Mouse (Mus musculus): ENCODE measurements around the gene Hoxd12.

Gene Hoxd12

DNA sequence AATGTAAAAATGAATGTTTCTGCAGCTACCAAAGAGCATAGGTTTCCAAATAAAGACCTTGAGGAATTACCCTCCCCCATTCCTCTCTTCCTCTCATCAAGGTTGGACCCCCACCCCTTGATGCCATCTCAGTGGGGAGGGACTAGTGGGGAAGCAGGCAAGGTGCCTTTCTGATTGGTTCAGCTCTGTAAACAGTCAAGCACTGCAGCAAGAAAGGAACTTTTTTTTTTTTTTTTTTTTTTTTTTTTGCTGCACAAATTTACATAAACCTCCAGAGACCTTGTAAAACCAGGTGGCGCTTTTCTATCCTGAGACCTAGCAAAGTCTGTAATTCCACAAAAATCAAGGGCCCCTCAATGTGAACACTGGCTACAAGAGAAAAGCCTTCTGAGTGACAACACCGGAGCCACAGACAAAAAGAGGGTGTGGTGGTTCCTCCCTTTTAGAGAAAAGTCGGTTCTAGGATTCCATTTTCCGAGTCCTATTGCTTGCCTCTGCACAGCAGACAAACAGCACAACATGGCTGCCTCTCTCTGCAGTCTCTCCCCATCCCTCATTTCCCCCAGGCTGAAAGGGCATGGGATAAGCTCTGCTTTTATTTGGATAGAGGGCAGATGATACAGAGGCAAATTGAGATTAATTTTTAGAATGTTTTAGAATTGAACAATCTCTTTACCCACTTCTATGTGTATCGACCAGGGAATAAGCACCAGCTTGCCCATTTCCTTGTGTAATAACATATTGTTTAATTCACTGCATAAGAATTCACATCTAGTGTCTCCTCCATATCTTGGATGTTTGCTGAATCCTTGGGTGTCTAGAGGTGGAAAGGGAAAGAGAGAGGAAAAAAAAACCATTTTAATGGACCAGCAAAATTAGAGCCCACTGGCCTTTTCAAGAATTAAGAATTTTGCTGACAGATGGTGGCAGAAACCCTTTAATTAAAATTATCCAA, 34.9 kb downstream of the Hoxd12 start:
- DNase-seq (ENCODE audit: low spot score), result no peak

GRCm38 (mm10) chr2:74710929-74711543, 36.2 kb downstream of the Hoxd12 start:
- no peak for DNase-seq (ENCODE audit: low spot score)

GRCm38 (mm10) chr2:74711721-74712621, 37.2 kb downstream of the Hoxd12 start, which contains the start of the genes Hoxd3 and Hoxd4:
TSS of gene Hoxd3 (plus strand) at chr2:74711927.
TSS of gene Hoxd4 (plus strand) at chr2:74711929.
- DNase-seq (ENCODE audit: low spot score), result no peak

- no peak for DNase-seq (ENCODE audit: low spot score)
Observed at GRCm38 (mm10) chr2:74713239-74714150, 38.7 kb downstream of the Hoxd12 start.

GRCm38 (mm10) chr2:74714156-74714789, 39.5 kb downstream of the Hoxd12 start:
- DNase-seq (ENCODE audit: low spot score), result no peak

DNA sequence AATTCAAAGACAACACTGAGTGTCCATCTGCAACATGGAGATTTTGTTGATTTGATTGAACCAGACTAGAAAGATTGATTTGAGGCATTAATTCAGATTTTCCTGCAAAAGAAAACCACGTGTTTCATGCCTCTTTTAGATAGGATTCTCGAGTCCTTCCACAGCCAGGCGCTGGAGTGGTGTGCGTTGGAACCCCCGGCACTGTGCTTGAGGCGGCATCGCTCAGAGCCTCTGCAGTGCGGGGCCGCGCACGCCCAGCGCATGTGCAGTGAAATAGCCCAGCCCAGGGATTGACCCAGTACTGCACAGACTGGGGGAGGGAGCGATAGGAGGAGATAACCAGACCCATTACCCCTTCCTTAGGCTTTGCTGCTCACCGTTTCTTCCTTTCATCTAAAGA, 40.1 kb downstream of the Hoxd12 start:
- DNase-seq (ENCODE audit: low spot score), result no peak

GRCm38 (mm10) chr2:74715504-74716241, 40.9 kb downstream of the Hoxd12 start:
- no peak for DNase-seq (ENCODE audit: low spot score)

GRCm38 (mm10) chr2:74720384-74720783, 45.6 kb downstream of the Hoxd12 start:
- no peak for DNase-seq (ENCODE audit: low spot score)

DNA sequence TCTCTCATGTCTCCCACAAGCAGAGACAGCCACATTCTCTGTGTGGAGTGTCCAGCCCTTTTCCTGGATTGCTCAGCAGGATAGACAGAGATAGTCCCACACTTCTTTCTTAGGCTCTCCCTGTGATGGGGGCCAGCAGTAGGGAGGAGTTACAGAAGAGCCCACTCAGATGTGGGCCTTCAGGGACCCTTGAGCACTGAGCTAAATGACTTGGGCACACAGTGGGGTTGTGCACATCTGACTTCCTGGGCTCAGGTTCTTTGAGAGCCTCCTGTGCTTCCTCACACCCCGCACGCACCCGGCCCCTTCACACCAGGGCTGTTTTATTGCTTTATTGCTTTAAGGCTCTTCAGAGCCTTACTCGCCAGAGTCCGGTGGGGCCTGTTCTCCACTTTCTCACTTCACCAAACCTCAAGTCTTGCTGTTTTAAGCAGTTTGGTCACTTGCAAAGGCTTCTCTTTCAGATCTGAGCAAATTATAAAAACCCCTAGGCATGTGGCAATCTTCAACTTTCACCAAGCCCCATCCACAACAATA, 46.2 kb downstream of the Hoxd12 start:
- no peak for DNase-seq (ENCODE audit: low spot score)

DNA sequence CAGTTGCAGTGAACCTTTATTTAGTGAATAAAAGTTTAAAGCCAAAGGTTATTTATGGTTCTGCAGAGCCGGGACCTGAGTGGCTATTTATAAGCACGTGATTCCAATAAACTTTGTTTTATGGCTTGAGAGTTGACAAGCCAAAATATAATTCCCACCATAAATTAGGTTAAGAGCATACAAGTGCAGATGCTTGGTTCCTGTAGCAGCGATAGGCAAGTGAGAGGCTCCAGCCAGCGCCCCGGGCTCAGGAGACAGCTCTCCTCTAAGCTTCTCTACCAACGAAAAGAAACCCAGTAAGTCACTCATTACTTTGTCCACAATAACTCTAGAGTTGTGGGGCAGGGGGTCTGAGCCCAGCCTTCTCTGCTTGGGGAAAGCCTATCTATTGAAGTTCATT, 47.1 kb downstream of the Hoxd12 start:
- no peak for DNase-seq (ENCODE audit: low spot score)

- no peak for DNase-seq (ENCODE audit: low spot score)
Observed at GRCm38 (mm10) chr2:74722949-74723348, 48.1 kb downstream of the Hoxd12 start.

DNA sequence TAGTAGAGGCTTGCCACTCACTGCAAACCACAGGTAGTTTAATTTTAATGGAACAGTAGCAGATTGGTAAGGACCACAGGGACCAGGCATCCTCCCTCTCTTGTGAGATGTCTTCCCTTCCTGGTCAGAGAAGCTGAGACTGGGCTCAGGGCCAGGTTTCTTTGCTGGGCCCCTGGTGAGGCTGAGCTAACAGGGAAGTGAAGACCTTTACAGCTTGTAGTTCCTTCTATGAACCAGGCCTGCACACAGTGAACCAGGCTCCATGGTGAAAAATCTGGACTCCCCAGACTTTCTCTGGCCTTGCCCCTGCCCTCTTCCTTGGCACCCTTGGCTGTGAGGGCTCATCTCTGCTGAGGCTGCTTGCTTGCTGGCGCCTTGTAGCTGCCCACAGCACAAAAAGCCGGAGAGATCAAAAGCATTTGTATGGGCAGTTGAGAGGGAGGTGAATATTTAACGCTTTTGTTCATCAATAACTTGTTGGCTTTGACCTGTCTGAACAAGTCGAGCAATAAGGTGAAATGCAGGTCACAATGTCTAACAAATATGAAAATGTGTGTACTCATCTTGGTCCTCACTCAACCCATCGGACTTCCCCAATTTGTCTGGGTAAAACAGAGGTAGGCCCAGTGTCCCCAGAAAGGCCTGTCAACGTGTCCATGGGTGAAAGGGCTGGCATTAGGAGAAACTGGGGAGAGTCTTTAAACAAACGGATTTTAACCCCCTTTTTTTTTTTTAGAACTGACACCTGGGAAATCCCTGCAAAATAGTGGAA, 49.6 kb downstream of the Hoxd12 start:
- DNase-seq (ENCODE audit: low spot score), result no peak

DNA sequence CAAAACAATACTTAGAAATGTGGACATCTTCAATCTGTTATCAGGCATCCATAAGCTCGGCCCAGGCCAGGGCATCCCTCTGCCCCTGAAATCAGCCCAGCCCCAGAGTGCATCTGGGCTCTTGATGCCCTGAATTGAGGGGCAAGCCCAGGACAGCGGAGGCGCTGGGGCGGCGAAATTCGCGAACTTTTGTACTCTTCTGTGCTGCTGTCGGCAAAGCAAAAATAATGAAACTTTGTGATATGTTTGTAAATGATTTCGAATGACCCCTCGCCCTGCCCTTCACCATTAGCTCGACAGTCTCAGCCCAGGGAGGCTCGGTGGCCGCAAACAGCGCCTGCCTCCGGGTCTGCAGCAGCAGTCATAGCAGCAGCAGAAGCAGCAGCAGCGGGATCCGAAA, 50.4 kb downstream of the Hoxd12 start:
- DNase-seq (ENCODE audit: low spot score), result no peak

DNA sequence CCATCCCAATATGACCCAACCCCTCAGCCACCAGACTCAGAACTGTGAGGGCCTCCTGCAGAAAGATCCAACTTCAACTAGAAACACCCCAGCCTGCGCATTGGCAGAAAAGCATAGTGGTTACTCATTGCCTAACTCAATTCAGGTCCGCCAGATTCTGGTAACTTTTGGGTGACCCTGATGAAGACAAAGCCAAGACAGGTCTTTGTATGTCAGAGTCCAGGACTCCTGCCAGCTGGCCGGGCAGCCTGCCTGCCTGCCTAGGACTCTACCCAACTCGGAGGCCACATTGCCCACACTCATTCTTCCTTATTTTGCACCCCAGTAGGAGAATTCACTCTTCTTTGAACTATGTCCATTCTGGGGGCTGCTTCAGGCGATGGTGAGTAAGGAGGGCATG, 51.7 kb downstream of the Hoxd12 start, which contains the start of gene Gm28230:
Gene Gm28230 (plus strand): TSS at position 178 of the 400 bp plus-strand sequence.
- no peak for DNase-seq (ENCODE audit: low spot score)

- no peak for DNase-seq (ENCODE audit: low spot score)
Observed at GRCm38 (mm10) chr2:74726973-74727639, 52.3 kb downstream of the Hoxd12 start.

Measured in spleen, adult 12 weeks (tissue).